Mouse (Mus musculus): ENCODE data around the gene Vmn1r60. TPM values are rescaled to one million over a fixed set of nuclear protein-coding genes. Genes with fewer than 3 reads are reported as not detected.

Vmn1r60 gene
- not detected for polyA plus RNA-seq (2014; fragmentation: Illumina TruSeq; extraction: RNeasy Lipid Tissue Mini Kit (QIAGEN cat#74804); ENCODE audit: low replicate concordance)

GRCm38 (mm10) chr7:5547217-5547616 is at the start of gene Vmn1r60:
Gene Vmn1r60, minus strand, starts transcription at chr7:5547317.

GRCm38 (mm10) chr7:5493856-5494255 is 53.3 kb downstream of the Vmn1r60 start, which contains the start of gene Vmn2r28:
Gene Vmn2r28, minus strand, starts transcription at chr7:5493956.

Other genes with a start within 250 kb of the Vmn1r60 start
- gene Gm5065, start 196.8 kb downstream of the Vmn1r60 start, polyA plus RNA-seq (2014; fragmentation: Illumina TruSeq; extraction: RNeasy Lipid Tissue Mini Kit (QIAGEN cat#74804); ENCODE audit: low replicate concordance) = not detected
- gene Nlrp2, start 196.3 kb downstream of the Vmn1r60 start, polyA plus RNA-seq (2014; fragmentation: Illumina TruSeq; extraction: RNeasy Lipid Tissue Mini Kit (QIAGEN cat#74804); ENCODE audit: low replicate concordance) = not detected
- gene Vmn1r58, start 133.9 kb downstream of the Vmn1r60 start, polyA plus RNA-seq (2014; fragmentation: Illumina TruSeq; extraction: RNeasy Lipid Tissue Mini Kit (QIAGEN cat#74804); ENCODE audit: low replicate concordance) = not detected
- gene Vmn1r59, start 90.5 kb downstream of the Vmn1r60 start, polyA plus RNA-seq (2014; fragmentation: Illumina TruSeq; extraction: RNeasy Lipid Tissue Mini Kit (QIAGEN cat#74804); ENCODE audit: low replicate concordance) = not detected
- not detected for gene Vmn2r28, start 53.4 kb downstream of the Vmn1r60 start, polyA plus RNA-seq (2014; fragmentation: Illumina TruSeq; extraction: RNeasy Lipid Tissue Mini Kit (QIAGEN cat#74804); ENCODE audit: low replicate concordance)
- not detected for gene Vmn1r61, start 66.0 kb upstream of the Vmn1r60 start, polyA plus RNA-seq (2014; fragmentation: Illumina TruSeq; extraction: RNeasy Lipid Tissue Mini Kit (QIAGEN cat#74804); ENCODE audit: low replicate concordance)
- not detected for gene Vmn1r62, start 126.3 kb upstream of the Vmn1r60 start, polyA plus RNA-seq (2014; fragmentation: Illumina TruSeq; extraction: RNeasy Lipid Tissue Mini Kit (QIAGEN cat#74804); ENCODE audit: low replicate concordance)

All from small intestine, adult 10 weeks (tissue).